Mouse (Mus musculus): ENCODE results near the gene Alox8. TPM values are rescaled to one million over a fixed set of nuclear protein-coding genes. Genes with fewer than 3 reads are reported as not detected.

Alox8 gene
- polyA plus RNA-seq, 1 experiment from 2014 or later = 1.7 TPM

GRCm38 (mm10) chr11:69225715-69226114, 28.1 kb upstream of the Alox8 start:
- H3K4me1 ChIP-seq (ENCODE audit: control insufficient read depth, insufficient read depth, low read length) = peaks cover 6% of the 10 kb centered on the region; the same call in 1 of the 2 replicates
- H3K27ac ChIP-seq (ENCODE audit: low read length) = no peak overlapping the region
- no peaks in the 10 kb centered on the region for H3K36me3 ChIP-seq (ENCODE audit: control insufficient read depth, insufficient read depth)
- no peak overlapping the region for H3K9ac ChIP-seq (ENCODE audit: low read length)
- H3K4me2 ChIP-seq (ENCODE audit: low read depth, low read length) = no peak overlapping the region
- peaks cover 14% of the 10 kb centered on the region for H3K9me3 ChIP-seq (replicated peaks; ENCODE audit: control insufficient read depth, low read length)
- ATAC-seq (replicated peaks; ENCODE audit: extremely low read depth, insufficient read depth, low FRiP score) = no peak
- no peak overlapping the region for H3K4me3 ChIP-seq (ENCODE audit: low read length)
- H3K27me3 ChIP-seq (ENCODE audit: control insufficient read depth, insufficient read depth, low read length) = 0 out of 2 replicates have a peak, but pooled peaks cover 2% of the 10 kb centered on the region
- 70% methylated on average over 1 of the region's 1 CpGs for WGBS

- ATAC-seq (replicated peaks; ENCODE audit: extremely low read depth, insufficient read depth, low FRiP score) = no peak
- Histone ChIP-seq H3K27me3 (ENCODE audit: control insufficient read depth, insufficient read depth, low read length) (0 out of 2 replicates have a peak, but pooled peaks cover 3% of the 10 kb centered on the region), H3K27ac (ENCODE audit: low read length) (no peak overlapping the region), H3K9ac (ENCODE audit: low read length) (no peak overlapping the region), H3K9me3 (replicated peaks; ENCODE audit: control insufficient read depth, low read length) (peaks cover 14% of the 10 kb centered on the region), H3K4me1 (ENCODE audit: control insufficient read depth, insufficient read depth, low read length) (peaks cover 10% of the 10 kb centered on the region), H3K4me2 (ENCODE audit: low read depth, low read length) (no peak overlapping the region), H3K4me3 (ENCODE audit: low read length) (no peak overlapping the region), H3K36me3 (ENCODE audit: control insufficient read depth, insufficient read depth) (no peaks in the 10 kb centered on the region)
- WGBS = 77% methylated on average over 4 of the region's 4 CpGs
Observed at GRCm38 (mm10) chr11:69223101-69223500, 25.5 kb upstream of the Alox8 start.

GRCm38 (mm10) chr11:69221070-69221469, 23.4 kb upstream of the Alox8 start:
- peak; percentile 79 for ATAC-seq (replicated peaks; ENCODE audit: extremely low read depth, insufficient read depth, low FRiP score)
- 47% methylated on average over 4 of the region's 4 CpGs for WGBS
- Histone ChIP-seq H3K4me1 (ENCODE audit: control insufficient read depth, insufficient read depth, low read length) (peaks cover 10% of the 10 kb centered on the region), H3K9ac (ENCODE audit: low read length) (no peak overlapping the region), H3K4me3 (ENCODE audit: low read length) (no peak overlapping the region), H3K9me3 (replicated peaks; ENCODE audit: control insufficient read depth, low read length) (peaks cover 14% of the 10 kb centered on the region), H3K27me3 (ENCODE audit: control insufficient read depth, insufficient read depth, low read length) (0 out of 2 replicates have a peak, but pooled peaks cover 3% of the 10 kb centered on the region), H3K27ac (ENCODE audit: low read length) (0 out of 2 replicates have a peak overlapping the region, but pooled peaks have one; percentile 38), H3K36me3 (ENCODE audit: control insufficient read depth, insufficient read depth) (no peaks in the 10 kb centered on the region), H3K4me2 (ENCODE audit: low read depth, low read length) (no peak overlapping the region)

GRCm38 (mm10) chr11:69218661-69219060, 21.0 kb upstream of the Alox8 start:
- Histone ChIP-seq H3K27ac (ENCODE audit: low read length) (no peak overlapping the region), H3K4me3 (ENCODE audit: low read length) (no peak overlapping the region), H3K9ac (ENCODE audit: low read length) (no peak overlapping the region), H3K27me3 (ENCODE audit: control insufficient read depth, insufficient read depth, low read length) (0 out of 2 replicates have a peak, but pooled peaks cover 3% of the 10 kb centered on the region), H3K9me3 (replicated peaks; ENCODE audit: control insufficient read depth, low read length) (no peaks in the 10 kb centered on the region), H3K36me3 (ENCODE audit: control insufficient read depth, insufficient read depth) (no peaks in the 10 kb centered on the region), H3K4me1 (ENCODE audit: control insufficient read depth, insufficient read depth, low read length) (peaks cover 10% of the 10 kb centered on the region), H3K4me2 (ENCODE audit: low read depth, low read length) (no peak overlapping the region)
- WGBS = 58% methylated on average over 2 of the region's 2 CpGs
- ATAC-seq (replicated peaks; ENCODE audit: extremely low read depth, insufficient read depth, low FRiP score) = no peak

- H3K36me3 ChIP-seq (ENCODE audit: control insufficient read depth, insufficient read depth) = no peaks in the 10 kb centered on the region
- 85% methylated on average over 5 of the region's 5 CpGs for WGBS
- H3K4me3 ChIP-seq (ENCODE audit: low read length) = no peak overlapping the region
- H3K9ac ChIP-seq (ENCODE audit: low read length) = no peak overlapping the region
- H3K4me2 ChIP-seq (ENCODE audit: low read depth, low read length) = no peak overlapping the region
- no peak overlapping the region for H3K27ac ChIP-seq (ENCODE audit: low read length)
- peaks cover 10% of the 10 kb centered on the region for H3K4me1 ChIP-seq (ENCODE audit: control insufficient read depth, insufficient read depth, low read length)
- no peak for ATAC-seq (replicated peaks; ENCODE audit: extremely low read depth, insufficient read depth, low FRiP score)
- no peaks in the 10 kb centered on the region for H3K9me3 ChIP-seq (replicated peaks; ENCODE audit: control insufficient read depth, low read length)
- H3K27me3 ChIP-seq (ENCODE audit: control insufficient read depth, insufficient read depth, low read length) = 0 out of 2 replicates have a peak, but pooled peaks cover 3% of the 10 kb centered on the region
Observed at GRCm38 (mm10) chr11:69217411-69217810, 19.8 kb upstream of the Alox8 start.

GRCm38 (mm10) chr11:69211431-69211830, 13.8 kb upstream of the Alox8 start:
- no peak overlapping the region for H3K9ac ChIP-seq (ENCODE audit: low read length)

GRCm38 (mm10) chr11:69202469-69203230, 5.0 kb upstream of the Alox8 start:
- no peak overlapping the region for H3K4me3 ChIP-seq (ENCODE audit: low read length)
- no peaks in the 10 kb centered on the region for H3K36me3 ChIP-seq (ENCODE audit: control insufficient read depth, insufficient read depth)
- no peak overlapping the region for H3K4me2 ChIP-seq (ENCODE audit: low read depth, low read length)
- no peak overlapping the region for H3K9ac ChIP-seq (ENCODE audit: low read length)
- ATAC-seq (replicated peaks; ENCODE audit: extremely low read depth, insufficient read depth, low FRiP score) = no peak
- WGBS = 60% methylated on average over 13 of the region's 13 CpGs
- no peaks in the 10 kb centered on the region for H3K4me1 ChIP-seq (ENCODE audit: control insufficient read depth, insufficient read depth, low read length)
- no peak overlapping the region for H3K27ac ChIP-seq (ENCODE audit: low read length)
- H3K9me3 ChIP-seq (replicated peaks; ENCODE audit: control insufficient read depth, low read length) = no peaks in the 10 kb centered on the region
- peaks cover 6% of the 10 kb centered on the region for H3K27me3 ChIP-seq (ENCODE audit: control insufficient read depth, insufficient read depth, low read length)

More at GRCm38 (mm10) chr11:69211431-69211830, 13.8 kb upstream of the Alox8 start:
- Histone ChIP-seq H3K4me1 (ENCODE audit: control insufficient read depth, insufficient read depth, low read length) (no peaks in the 10 kb centered on the region), H3K9me3 (replicated peaks; ENCODE audit: control insufficient read depth, low read length) (no peaks in the 10 kb centered on the region), H3K4me2 (ENCODE audit: low read depth, low read length) (peak overlapping the region; percentile 17; the same call in 1 of the 2 replicates), H3K36me3 (ENCODE audit: control insufficient read depth, insufficient read depth) (no peaks in the 10 kb centered on the region), H3K27ac (ENCODE audit: low read length) (no peak overlapping the region), H3K4me3 (ENCODE audit: low read length) (no peak overlapping the region), H3K27me3 (ENCODE audit: control insufficient read depth, insufficient read depth, low read length) (no peaks in the 10 kb centered on the region; the same call in 1 of the 2 replicates)
- ATAC-seq (replicated peaks; ENCODE audit: extremely low read depth, insufficient read depth, low FRiP score) = no peak
- 27% methylated on average over 2 of the region's 2 CpGs for WGBS

GRCm38 (mm10) chr11:69200231-69200630, 2.6 kb upstream of the Alox8 start:
- Histone ChIP-seq H3K4me2 (ENCODE audit: low read depth, low read length) (no peak overlapping the region), H3K36me3 (ENCODE audit: control insufficient read depth, insufficient read depth) (no peaks in the 10 kb centered on the region), H3K9me3 (replicated peaks; ENCODE audit: control insufficient read depth, low read length) (no peaks in the 10 kb centered on the region), H3K4me1 (ENCODE audit: control insufficient read depth, insufficient read depth, low read length) (peaks cover 4% of the 10 kb centered on the region; the same call in 1 of the 2 replicates), H3K9ac (ENCODE audit: low read length) (no peak overlapping the region), H3K27me3 (ENCODE audit: control insufficient read depth, insufficient read depth, low read length) (peaks cover 20% of the 10 kb centered on the region), H3K4me3 (ENCODE audit: low read length) (no peak overlapping the region), H3K27ac (ENCODE audit: low read length) (no peak overlapping the region)
- ATAC-seq (replicated peaks; ENCODE audit: extremely low read depth, insufficient read depth, low FRiP score) = no peak
- 28% methylated on average over 6 of the region's 6 CpGs for WGBS

GRCm38 (mm10) chr11:69199251-69199650, 1.6 kb upstream of the Alox8 start:
- Histone ChIP-seq H3K4me3 (ENCODE audit: low read length) (no peak overlapping the region), H3K27ac (ENCODE audit: low read length) (no peak overlapping the region), H3K27me3 (ENCODE audit: control insufficient read depth, insufficient read depth, low read length) (peaks cover 20% of the 10 kb centered on the region), H3K4me2 (ENCODE audit: low read depth, low read length) (no peak overlapping the region), H3K9me3 (replicated peaks; ENCODE audit: control insufficient read depth, low read length) (no peaks in the 10 kb centered on the region), H3K4me1 (ENCODE audit: control insufficient read depth, insufficient read depth, low read length) (peaks cover 4% of the 10 kb centered on the region; the same call in 1 of the 2 replicates), H3K9ac (ENCODE audit: low read length) (no peak overlapping the region), H3K36me3 (ENCODE audit: control insufficient read depth, insufficient read depth) (no peaks in the 10 kb centered on the region)
- 91% methylated on average over 1 of the region's 1 CpGs for WGBS
- no peak for ATAC-seq (replicated peaks; ENCODE audit: extremely low read depth, insufficient read depth, low FRiP score)
